Mouse (Mus musculus): ENCODE measurements around the gene Wdr70. TPM values are rescaled to one million over a fixed set of nuclear protein-coding genes. Genes with fewer than 3 reads are reported as not detected.

Wdr70 gene
- polyA plus RNA-seq, 1 experiment = 3.8 TPM

DNA sequence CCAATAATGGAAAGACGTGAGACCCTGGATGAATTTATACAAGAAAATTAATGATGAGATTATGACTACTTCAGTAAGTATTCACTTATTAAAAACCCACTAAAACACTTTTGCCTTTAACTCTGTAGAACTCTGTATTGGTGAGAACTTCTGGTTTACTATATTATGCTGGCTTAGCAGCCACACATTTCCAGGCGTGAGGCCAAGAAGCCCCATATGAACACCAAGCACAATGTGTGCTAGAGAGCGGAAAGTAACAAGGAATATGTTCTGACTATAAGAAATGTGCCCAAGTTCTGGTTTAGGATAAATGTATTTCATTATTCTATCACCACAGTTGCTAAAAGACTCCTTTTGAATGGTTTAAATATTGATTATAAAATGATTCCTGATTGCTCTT is 68.4 kb downstream of the Wdr70 start:
- no peaks in the 10 kb centered on the region for H3K27me3 ChIP-seq (ENCODE audit: control insufficient read depth, insufficient read depth, low read length)
- no peak overlapping the region for H3K4me3 ChIP-seq (ENCODE audit: low read depth, low read length)
- H3K36me3 ChIP-seq (ENCODE audit: control insufficient read depth, insufficient read depth, low read length) = peaks cover 4% of the 10 kb centered on the region
- TF ChIP-seq POLR2A (IDR thresholded peaks at IDR 0.05; ENCODE audit: low read depth, low read length) (no peak), CTCF (IDR thresholded peaks at IDR 0.05; ENCODE audit: extremely low read depth, insufficient read length, insufficient replicate concordance, low read depth, low read length) (no peak)
- H3K27ac ChIP-seq (ENCODE audit: insufficient read depth, low read depth, low read length) = no peak overlapping the region
- no peaks in the 10 kb centered on the region for H3K4me1 ChIP-seq (ENCODE audit: control insufficient read depth, insufficient read depth, insufficient read length, low read length)
- WGBS = 91% methylated on average over 3 of the region's 3 CpGs

GRCm38 (mm10) chr15:8027503-8027902 is 71.5 kb downstream of the Wdr70 start:
- H3K4me3 ChIP-seq (ENCODE audit: low read depth, low read length) = no peak overlapping the region
- 90% methylated on average over 2 of the region's 2 CpGs for WGBS
- H3K27ac ChIP-seq (ENCODE audit: insufficient read depth, low read depth, low read length) = no peak overlapping the region
- 0 out of 2 replicates have a peak, but pooled peaks cover 2% of the 10 kb centered on the region for H3K36me3 ChIP-seq (ENCODE audit: control insufficient read depth, insufficient read depth, low read length)
- TF ChIP-seq CTCF (IDR thresholded peaks at IDR 0.05; ENCODE audit: extremely low read depth, insufficient read length, insufficient replicate concordance, low read depth, low read length) = no peak
- no peak for TF ChIP-seq POLR2A (IDR thresholded peaks at IDR 0.05; ENCODE audit: low read depth, low read length)
- H3K27me3 ChIP-seq (ENCODE audit: control insufficient read depth, insufficient read depth, low read length) = no peaks in the 10 kb centered on the region
- H3K4me1 ChIP-seq (ENCODE audit: control insufficient read depth, insufficient read depth, insufficient read length, low read length) = no peaks in the 10 kb centered on the region

DNA sequence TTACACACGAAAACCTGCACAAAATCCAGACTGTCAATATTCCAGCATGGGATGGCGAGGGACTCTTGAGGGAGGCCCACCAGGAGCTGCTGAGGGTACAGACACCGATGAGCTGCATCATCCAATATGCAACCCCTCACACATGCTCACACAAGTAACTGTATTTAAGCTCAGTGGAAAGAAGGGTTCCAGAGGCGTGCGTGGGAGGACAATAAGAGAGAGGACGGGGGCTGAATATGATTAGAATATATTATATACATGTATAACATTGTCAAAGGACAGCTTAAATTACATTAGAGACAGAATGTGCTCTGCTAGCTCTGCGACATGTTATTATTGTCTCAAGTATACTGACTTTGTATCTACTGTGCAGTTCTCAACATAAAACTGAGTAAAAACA is 87.6 kb downstream of the Wdr70 start:
- Histone ChIP-seq H3K4me1 (ENCODE audit: control insufficient read depth, insufficient read depth, insufficient read length, low read length) (no peaks in the 10 kb centered on the region), H3K4me3 (ENCODE audit: low read depth, low read length) (no peak overlapping the region), H3K36me3 (ENCODE audit: control insufficient read depth, insufficient read depth, low read length) (no peaks in the 10 kb centered on the region), H3K27ac (ENCODE audit: insufficient read depth, low read depth, low read length) (no peak overlapping the region), H3K27me3 (ENCODE audit: control insufficient read depth, insufficient read depth, low read length) (no peaks in the 10 kb centered on the region)
- no peak for TF ChIP-seq CTCF (IDR thresholded peaks at IDR 0.05; ENCODE audit: extremely low read depth, insufficient read length, insufficient replicate concordance, low read depth, low read length)
- TF ChIP-seq POLR2A (IDR thresholded peaks at IDR 0.05; ENCODE audit: low read depth, low read length) = no peak
- WGBS = 94% methylated on average over 7 of the region's 7 CpGs

- no peaks in the 10 kb centered on the region for H3K27me3 ChIP-seq (ENCODE audit: control insufficient read depth, insufficient read depth, low read length)
- H3K36me3 ChIP-seq (ENCODE audit: control insufficient read depth, insufficient read depth, low read length) = no peaks in the 10 kb centered on the region
- no peak overlapping the region for H3K27ac ChIP-seq (ENCODE audit: insufficient read depth, low read depth, low read length)
- no peak overlapping the region for H3K4me3 ChIP-seq (ENCODE audit: low read depth, low read length)
- WGBS = 82% methylated on average over 8 of the region's 8 CpGs
- H3K4me1 ChIP-seq (ENCODE audit: control insufficient read depth, insufficient read depth, insufficient read length, low read length) = no peaks in the 10 kb centered on the region
- TF ChIP-seq POLR2A (IDR thresholded peaks at IDR 0.05; ENCODE audit: low read depth, low read length) (no peak), CTCF (IDR thresholded peaks at IDR 0.05; ENCODE audit: extremely low read depth, insufficient read length, insufficient replicate concordance, low read depth, low read length) (no peak)
Observed at GRCm38 (mm10) chr15:8007413-8007812, 91.6 kb downstream of the Wdr70 start.

GRCm38 (mm10) chr15:8006056-8006455 is 93.0 kb downstream of the Wdr70 start:
- WGBS = 87% methylated on average over 1 of the region's 1 CpGs
- Histone ChIP-seq H3K36me3 (ENCODE audit: control insufficient read depth, insufficient read depth, low read length) (no peaks in the 10 kb centered on the region), H3K27me3 (ENCODE audit: control insufficient read depth, insufficient read depth, low read length) (no peaks in the 10 kb centered on the region), H3K4me1 (ENCODE audit: control insufficient read depth, insufficient read depth, insufficient read length, low read length) (no peaks in the 10 kb centered on the region), H3K4me3 (ENCODE audit: low read depth, low read length) (no peak overlapping the region), H3K27ac (ENCODE audit: insufficient read depth, low read depth, low read length) (no peak overlapping the region)
- TF ChIP-seq CTCF (IDR thresholded peaks at IDR 0.05; ENCODE audit: extremely low read depth, insufficient read length, insufficient replicate concordance, low read depth, low read length) = no peak
- TF ChIP-seq POLR2A (IDR thresholded peaks at IDR 0.05; ENCODE audit: low read depth, low read length) = no peak

DNA sequence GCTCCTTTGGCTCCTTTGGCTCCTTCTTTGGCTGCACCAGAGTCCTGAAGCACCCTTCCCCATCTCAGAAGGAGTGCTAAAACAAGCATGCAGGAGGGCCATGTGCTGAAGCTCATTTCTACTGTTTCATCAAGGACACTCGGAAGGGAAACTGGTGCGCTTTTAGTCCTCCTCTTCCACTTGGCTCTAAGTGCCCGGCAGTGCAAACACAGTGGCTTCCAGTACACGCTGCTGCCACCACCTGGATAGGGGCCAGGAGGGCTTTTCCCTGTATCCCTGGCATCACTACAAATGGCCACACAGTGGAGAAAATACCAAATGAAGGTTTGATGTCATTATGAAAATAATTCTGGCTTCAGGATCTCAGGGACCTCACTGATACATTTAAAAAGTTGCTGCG is 93.5 kb downstream of the Wdr70 start:
- H3K36me3 ChIP-seq (ENCODE audit: control insufficient read depth, insufficient read depth, low read length) = no peaks in the 10 kb centered on the region
- WGBS = 64% methylated on average over 5 of the region's 5 CpGs
- no peaks in the 10 kb centered on the region for H3K4me1 ChIP-seq (ENCODE audit: control insufficient read depth, insufficient read depth, insufficient read length, low read length)
- TF ChIP-seq POLR2A (IDR thresholded peaks at IDR 0.05; ENCODE audit: low read depth, low read length) (no peak), CTCF (IDR thresholded peaks at IDR 0.05; ENCODE audit: extremely low read depth, insufficient read length, insufficient replicate concordance, low read depth, low read length) (no peak)
- H3K27me3 ChIP-seq (ENCODE audit: control insufficient read depth, insufficient read depth, low read length) = no peaks in the 10 kb centered on the region
- no peak overlapping the region for H3K4me3 ChIP-seq (ENCODE audit: low read depth, low read length)
- H3K27ac ChIP-seq (ENCODE audit: insufficient read depth, low read depth, low read length) = no peak overlapping the region

- 86% methylated on average over 8 of the region's 8 CpGs for WGBS
- TF ChIP-seq CTCF (IDR thresholded peaks at IDR 0.05; ENCODE audit: extremely low read depth, insufficient read length, insufficient replicate concordance, low read depth, low read length) (no peak), POLR2A (IDR thresholded peaks at IDR 0.05; ENCODE audit: low read depth, low read length) (no peak)
- H3K27ac ChIP-seq (ENCODE audit: insufficient read depth, low read depth, low read length) = no peak overlapping the region
- H3K4me1 ChIP-seq (ENCODE audit: control insufficient read depth, insufficient read depth, insufficient read length, low read length) = no peaks in the 10 kb centered on the region
- H3K36me3 ChIP-seq (ENCODE audit: control insufficient read depth, insufficient read depth, low read length) = no peaks in the 10 kb centered on the region
- no peaks in the 10 kb centered on the region for H3K27me3 ChIP-seq (ENCODE audit: control insufficient read depth, insufficient read depth, low read length)
- H3K4me3 ChIP-seq (ENCODE audit: low read depth, low read length) = no peak overlapping the region
Observed at GRCm38 (mm10) chr15:8003789-8004188, 95.2 kb downstream of the Wdr70 start.
